Mouse (Mus musculus) neural tube, embryonic 14.5 days (tissue): Measurements from ENCODE around the gene Camk2d. TPM values are rescaled to one million over a fixed set of nuclear protein-coding genes. Genes with fewer than 3 reads are reported as not detected.

Source experiments
- ATAC-seq: fragments of 200-750 bp; cut with Nextera tagmentation; 2 replicates; pipeline ENCODE4 v1.8.0; 2017; ENCODE audit warnings: low read depth, mild to moderate bottlenecking, moderate TSS enrichment, moderate library complexity
- H3K27ac ChIP-seq: fragments of 300-500 bp; sonication (generic); 2 replicates; pipeline ENCODE4 v1.5.1; 2014; ENCODE audit warnings: low read depth, mild to moderate bottlenecking, control low read depth, low read length, moderate library complexity, mixed read lengths
- H3K27me3 ChIP-seq: fragments of 300-500 bp; sonication (generic); 2 replicates; pipeline ENCODE4 v1.6.1; 2014; ENCODE audit warnings: low read length; ENCODE audit not compliant: control insufficient read depth, insufficient read depth
- H3K36me3 ChIP-seq: fragments of 300-500 bp; sonication (generic); 2 replicates; pipeline ENCODE4 v1.6.1; 2014; ENCODE audit warnings: low read length, mixed read lengths; ENCODE audit not compliant: control insufficient read depth, insufficient read depth
- H3K4me1 ChIP-seq: fragments of 300-500 bp; sonication (generic); 2 replicates; pipeline ENCODE4 v1.6.1; 2014; ENCODE audit warnings: low read length; ENCODE audit not compliant: control insufficient read depth, insufficient read depth
- H3K4me2 ChIP-seq: fragments of 300-500 bp; sonication (generic); 2 replicates; pipeline ENCODE4 v1.6.1; 2014; ENCODE audit warnings: mild to moderate bottlenecking, low read depth, low read length, control low read depth
- H3K4me3 ChIP-seq: fragments of 300-500 bp; sonication (generic); 2 replicates; pipeline ENCODE4 v1.5.1; 2014; ENCODE audit warnings: low read depth, low read length, control low read depth, mixed read lengths
- H3K9ac ChIP-seq: fragments of 300-500 bp; sonication (generic); replicated peaks from 2 replicates; pipeline ENCODE4 v1.6.1; 2014; ENCODE audit warnings: low read depth, mild to moderate bottlenecking, control low read depth, low read length, mixed read lengths
- H3K9me3 ChIP-seq: fragments of 300-500 bp; sonication (generic); 2 replicates; pipeline ENCODE4 v1.6.1; 2016; ENCODE audit warnings: low read length; ENCODE audit not compliant: control insufficient read depth
- WGBS: fragments of 180-500 bp; shearing (Covaris S2); extraction: QIAGEN DNeasy Blood & Tissue Kit; methylation state at CpG from one replicate; pipeline ENCODE4 v1.1.7; 2014; 5-methylcytosine and 5-hydroxymethylcytosine counted together
- polyA plus RNA-seq: library from polyadenylated mRNA; unstranded; fragments of >200 nt; fragmentation: Nextera tagmentation; extraction: Ambion mirVana; gene quantifications from 2 replicates; pipeline ENCODE4 v1.2.1, GENCODE M21; 2014

Camk2d gene
- polyA plus RNA-seq, 1 experiment from 2014 or later, result 215 TPM

- Histone ChIP-seq H3K27me3 (no peaks in the 10 kb centered on the region), H3K9me3 (no peaks in the 10 kb centered on the region), H3K9ac (no peak overlapping the region), H3K27ac (no peak overlapping the region), H3K4me3 (no peak overlapping the region), H3K4me1 (peaks cover 7% of the 10 kb centered on the region; the same call in 1 of the 2 replicates), H3K36me3 (no peaks in the 10 kb centered on the region), H3K4me2 (no peak overlapping the region)
- 81% methylated on average over 9 of the region's 9 CpGs for WGBS
- ATAC-seq, result no peak
These were observed 8.7 kb downstream of the Camk2d start for GRCm38 (mm10) chr3:126604656-126605434.

DNA sequence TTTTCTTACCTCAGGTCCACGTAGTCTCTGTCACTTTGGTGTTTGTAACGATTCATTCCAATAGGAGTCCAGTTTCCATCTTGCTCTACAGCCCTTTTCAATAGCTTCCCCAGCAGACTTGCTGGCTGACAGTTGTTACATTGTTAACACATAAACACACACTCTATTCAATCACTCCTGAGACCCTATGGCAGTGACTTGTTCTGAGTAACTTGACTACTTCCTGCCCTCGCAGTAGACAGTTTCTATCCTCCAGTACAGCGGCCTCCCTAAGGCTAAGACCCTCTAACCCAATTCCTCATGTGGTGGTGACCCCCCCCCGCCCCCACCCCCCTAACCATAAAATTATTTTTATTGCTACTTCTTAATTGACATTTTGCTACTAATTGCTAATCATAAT is 13.2 kb downstream of the Camk2d start:
- H3K4me1 ChIP-seq, result peaks cover 13% of the 10 kb centered on the region
- H3K27me3 ChIP-seq, result no peaks in the 10 kb centered on the region
- H3K4me2 ChIP-seq, result no peak overlapping the region
- 62% methylated on average over 5 of the region's 5 CpGs for WGBS
- no peak overlapping the region for H3K9ac ChIP-seq
- no peaks in the 10 kb centered on the region for H3K9me3 ChIP-seq
- ATAC-seq, result no peak
- H3K36me3 ChIP-seq, result no peaks in the 10 kb centered on the region
- H3K27ac ChIP-seq, result no peak overlapping the region
- H3K4me3 ChIP-seq, result no peak overlapping the region

- Histone ChIP-seq H3K9ac (no peak overlapping the region), H3K36me3 (no peaks in the 10 kb centered on the region), H3K4me1 (peaks cover 13% of the 10 kb centered on the region), H3K27me3 (no peaks in the 10 kb centered on the region), H3K4me3 (no peak overlapping the region), H3K4me2 (no peak overlapping the region), H3K9me3 (no peaks in the 10 kb centered on the region), H3K27ac (no peak overlapping the region)
- peak; percentile 62; the same call in 1 of the 2 replicates for ATAC-seq
- WGBS, result 56% methylated on average over 14 of the region's 14 CpGs
These were observed 13.8 kb downstream of the Camk2d start for GRCm38 (mm10) chr3:126609795-126610451.

- WGBS, result 10% methylated on average over 7 of the region's 7 CpGs
- Histone ChIP-seq H3K9ac (no peak overlapping the region), H3K9me3 (no peaks in the 10 kb centered on the region), H3K27me3 (no peaks in the 10 kb centered on the region), H3K4me2 (no peak overlapping the region), H3K4me1 (peaks cover 13% of the 10 kb centered on the region), H3K36me3 (no peaks in the 10 kb centered on the region), H3K4me3 (no peak overlapping the region), H3K27ac (no peak overlapping the region)
- ATAC-seq, result no peak
These were observed 15.5 kb downstream of the Camk2d start for GRCm38 (mm10) chr3:126611624-126612023.

- Histone ChIP-seq H3K9me3 (no peaks in the 10 kb centered on the region), H3K4me3 (no peak overlapping the region), H3K4me1 (peaks cover 13% of the 10 kb centered on the region), H3K27ac (no peak overlapping the region), H3K9ac (no peak overlapping the region), H3K36me3 (no peaks in the 10 kb centered on the region), H3K4me2 (no peak overlapping the region), H3K27me3 (no peaks in the 10 kb centered on the region)
- WGBS, result 65% methylated on average over 4 of the region's 4 CpGs
- ATAC-seq, result no peak
These were observed 16.8 kb downstream of the Camk2d start for GRCm38 (mm10) chr3:126612748-126613509.

DNA sequence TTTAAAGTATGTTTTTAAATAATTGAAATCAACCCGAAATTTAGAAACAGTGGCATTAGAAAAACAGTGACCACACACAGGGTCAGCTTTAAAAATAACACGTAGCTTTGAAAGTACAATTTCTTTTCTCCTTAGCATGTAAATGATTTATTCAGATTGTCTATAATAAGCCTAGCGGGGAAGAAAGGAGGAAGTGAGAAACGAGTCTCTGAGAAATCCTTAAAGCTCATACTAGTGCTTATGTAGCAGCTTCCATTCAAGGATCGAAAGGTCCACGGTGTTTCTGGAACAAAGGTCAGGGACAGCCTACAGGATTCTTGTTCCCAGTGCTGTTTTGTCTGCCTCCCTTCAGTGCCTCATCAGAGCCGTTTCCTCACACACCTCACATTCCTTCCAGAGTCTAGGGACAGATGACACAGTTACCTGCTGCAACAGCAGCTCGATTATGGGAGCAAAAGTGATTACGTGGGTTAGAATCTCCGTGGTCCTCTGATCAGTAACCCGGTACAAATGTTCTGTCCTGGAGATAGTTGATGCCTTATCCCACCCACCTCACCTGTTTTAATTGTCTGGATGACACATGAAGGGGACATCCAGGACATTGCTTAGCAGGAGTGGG is 17.5 kb downstream of the Camk2d start:
- no peak overlapping the region for H3K9ac ChIP-seq
- 74% methylated on average over 11 of the region's 11 CpGs for WGBS
- H3K27me3 ChIP-seq, result no peaks in the 10 kb centered on the region
- H3K27ac ChIP-seq, result no peak overlapping the region
- ATAC-seq, result no peak
- no peaks in the 10 kb centered on the region for H3K36me3 ChIP-seq
- H3K9me3 ChIP-seq, result no peaks in the 10 kb centered on the region
- no peak overlapping the region for H3K4me2 ChIP-seq
- no peak overlapping the region for H3K4me3 ChIP-seq
- H3K4me1 ChIP-seq, result peaks cover 13% of the 10 kb centered on the region

DNA sequence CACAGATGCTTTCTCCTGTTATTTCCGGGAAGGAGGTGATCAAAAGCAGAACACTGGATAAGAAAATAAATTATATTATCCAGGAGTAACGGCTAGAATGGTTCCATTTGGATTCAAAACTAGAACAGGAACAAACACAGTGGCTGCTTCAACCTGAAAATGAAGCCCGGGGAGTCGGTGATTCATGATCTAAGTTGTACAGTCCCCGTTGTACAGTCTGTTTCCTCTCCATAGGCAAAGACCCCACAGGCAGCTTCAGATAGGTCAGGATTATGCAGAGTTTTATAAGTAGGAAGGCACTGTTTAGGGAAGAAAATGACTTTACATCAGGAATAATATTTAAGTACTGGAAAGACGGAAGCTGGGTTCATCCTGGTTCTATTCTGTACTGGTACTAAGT is 19.2 kb downstream of the Camk2d start:
- H3K4me2 ChIP-seq, result no peak overlapping the region
- no peaks in the 10 kb centered on the region for H3K36me3 ChIP-seq
- H3K9ac ChIP-seq, result no peak overlapping the region
- no peak overlapping the region for H3K4me3 ChIP-seq
- no peak overlapping the region for H3K27ac ChIP-seq
- H3K4me1 ChIP-seq, result peaks cover 10% of the 10 kb centered on the region; the same call in 1 of the 2 replicates
- WGBS, result 76% methylated on average over 6 of the region's 6 CpGs
- H3K27me3 ChIP-seq, result no peaks in the 10 kb centered on the region
- no peak for ATAC-seq
- no peaks in the 10 kb centered on the region for H3K9me3 ChIP-seq

DNA sequence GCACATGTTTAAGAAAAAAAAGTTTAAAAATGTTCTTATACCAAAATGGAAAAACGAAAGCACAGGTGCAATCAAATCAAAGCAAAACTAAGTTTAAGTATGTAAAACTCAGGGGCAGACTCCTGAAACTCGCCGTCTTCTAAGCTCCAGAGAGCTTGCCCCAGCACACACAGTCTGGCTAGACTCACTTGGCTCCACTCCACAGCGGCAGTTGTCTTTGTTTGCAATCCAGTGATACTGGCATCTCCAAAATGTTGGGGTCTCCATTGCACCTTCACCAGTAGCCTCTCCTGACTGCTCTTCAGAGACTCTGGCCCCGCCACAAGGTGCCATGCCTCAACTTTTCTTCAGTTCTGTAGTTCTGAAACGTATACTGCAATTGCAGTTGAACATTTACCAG is 24.1 kb downstream of the Camk2d start:
- Histone ChIP-seq H3K27ac (no peak overlapping the region), H3K36me3 (no peaks in the 10 kb centered on the region), H3K4me3 (no peak overlapping the region), H3K27me3 (no peaks in the 10 kb centered on the region), H3K4me1 (no peaks in the 10 kb centered on the region), H3K9ac (no peak overlapping the region), H3K4me2 (no peak overlapping the region), H3K9me3 (no peaks in the 10 kb centered on the region)
- WGBS, result 93% methylated on average over 6 of the region's 6 CpGs
- ATAC-seq, result no peak
